Mouse (Mus musculus) thymus, adult 2 months (tissue): ENCODE measurements at regions not wholly inside any gene's neighbourhood (a gene's known extent, or its start where the extent isn't known, plus 50 kb on each side); places are given as distances from the start of the nearest gene placed in this dataset.

Experiments used
- CTCF ChIP-seq: fragments of 200-500 bp; IDR thresholded peaks from 2 replicates; pipeline ENCODE4 v1.5.1; 2012; ENCODE audit warnings: mild to moderate bottlenecking, control low read depth, low read length, moderate library complexity, borderline replicate concordance; ENCODE audit not compliant: control insufficient read depth, poor library complexity, insufficient read depth; ENCODE audit errors: extremely low read depth
- POLR2A ChIP-seq: fragments of 200-500 bp; IDR thresholded peaks from 2 replicates; pipeline ENCODE4 v1.6.1; 2012; ENCODE audit warnings: mild to moderate bottlenecking, low read length, control low read depth, moderate library complexity; ENCODE audit not compliant: control insufficient read depth, poor library complexity, insufficient read depth; ENCODE audit errors: extremely low read depth

DNA sequence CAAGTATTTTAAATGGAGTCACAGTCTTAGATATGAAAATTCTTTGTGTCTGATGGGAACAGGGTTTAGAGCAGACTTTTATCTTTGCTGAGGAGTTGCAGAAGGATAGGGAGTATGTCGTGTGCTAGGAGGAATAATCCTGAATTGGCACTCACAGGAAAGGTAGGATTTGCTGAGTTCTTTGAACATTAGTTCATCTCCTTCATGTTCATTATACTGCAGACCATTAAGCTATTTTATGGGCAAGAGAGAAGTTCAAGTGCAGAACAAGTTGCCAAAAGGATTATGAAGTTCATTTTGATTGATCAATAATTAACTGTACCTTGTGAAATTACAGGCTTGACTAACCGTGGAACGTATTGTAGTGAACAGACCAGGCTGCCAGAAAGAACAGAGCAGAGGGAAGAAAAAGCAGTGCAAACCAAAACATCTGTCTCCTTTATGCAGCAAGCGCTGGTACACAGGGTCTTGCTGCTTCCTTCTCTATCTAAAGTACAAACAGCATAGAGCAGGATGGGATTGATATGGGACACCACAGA lies 839.7 kb upstream of the Zeb2 start:
- TF ChIP-seq POLR2A (no peak), CTCF (no peak)
